Mouse (Mus musculus) cerebellum, adult 2 months (tissue): ENCODE measurements around the gene Adap2. TPM values are rescaled to one million over a fixed set of nuclear protein-coding genes. Genes with fewer than 3 reads are reported as not detected.
A peak's percentile ranks its signal among the peaks of the same experiment; 100 is the strongest.

Experiments
- DNase-seq, 2 experiments: peaks; one replicate each; pipeline ENCODE4 v3.0.0; 2021
- H3K27ac ChIP-seq: fragments of 200-500 bp; 2 replicates; pipeline ENCODE4 v1.5.1; 2012; ENCODE audit warnings: low read length, control low read depth, inconsistent platforms; ENCODE audit not compliant: insufficient read depth
- H3K27me3 ChIP-seq: fragments of 200-500 bp; 2 replicates; pipeline ENCODE4 v1.6.1; 2012; ENCODE audit warnings: inconsistent platforms, mild to moderate bottlenecking, low read length, moderate library complexity; ENCODE audit not compliant: control insufficient read depth, insufficient read depth
- H3K4me1 ChIP-seq: fragments of 200-500 bp; 2 replicates; pipeline ENCODE4 v1.6.1; 2011; ENCODE audit warnings: low read length; ENCODE audit not compliant: control insufficient read depth, insufficient read depth
- H3K4me3 ChIP-seq: fragments of 200-500 bp; replicated peaks from 2 replicates; pipeline ENCODE3; 2011; ENCODE audit warnings: mild to moderate bottlenecking, low read depth, low read length, control low read depth; ENCODE audit not compliant: insufficient read depth
- CTCF ChIP-seq: fragments of 200-500 bp; IDR thresholded peaks from 2 replicates; pipeline ENCODE4 v1.5.1; 2011; ENCODE audit warnings: low read depth, mild to moderate bottlenecking, control low read depth, low read length, moderate library complexity, borderline replicate concordance; ENCODE audit not compliant: insufficient read depth
- POLR2A ChIP-seq: fragments of 200-500 bp; IDR thresholded peaks from 2 replicates; pipeline ENCODE4 v1.6.1; 2011; ENCODE audit warnings: low read length, control low read depth, borderline replicate concordance; ENCODE audit not compliant: insufficient read depth
- WGBS: fragments of 180-500 bp; shearing (Covaris S2); methylation state at CpG from one replicate; pipeline ENCODE4 v1.1.7; 2018; 5-methylcytosine and 5-hydroxymethylcytosine counted together
- polyA plus RNA-seq: library from polyadenylated mRNA; depleted of rRNA; stranded (reverse); fragments of >200 nt; gene quantifications from 2 replicates; pipeline ENCODE4 v1.2.3, GENCODE M21; 2012; rRNA removed

Adap2 gene
- polyA plus RNA-seq: 3.7 and 4.1 TPM in 2 replicates

- peak; percentile 41 to 51 for DNase-seq
- H3K4me1 ChIP-seq: peaks cover 3% of the 10 kb centered on the region; the same call in 1 of the 2 replicates
- H3K27ac ChIP-seq: no peak within 1 kb of the TSS; the same call in 1 of the 2 replicates
- 2% methylated on average over 47 of the region's 47 CpGs for WGBS
- no peak for TF ChIP-seq CTCF
- peaks cover 7% of the 10 kb centered on the region; the same call in 1 of the 2 replicates for H3K27me3 ChIP-seq
- peak within 1 kb of the TSS; percentile 23 for H3K4me3 ChIP-seq
These were observed at the start of gene Adap2 for GRCm38 (mm10) chr11:80153857-80154495. Gene Adap2, plus strand, starts transcription at chr11:80154105.

DNA sequence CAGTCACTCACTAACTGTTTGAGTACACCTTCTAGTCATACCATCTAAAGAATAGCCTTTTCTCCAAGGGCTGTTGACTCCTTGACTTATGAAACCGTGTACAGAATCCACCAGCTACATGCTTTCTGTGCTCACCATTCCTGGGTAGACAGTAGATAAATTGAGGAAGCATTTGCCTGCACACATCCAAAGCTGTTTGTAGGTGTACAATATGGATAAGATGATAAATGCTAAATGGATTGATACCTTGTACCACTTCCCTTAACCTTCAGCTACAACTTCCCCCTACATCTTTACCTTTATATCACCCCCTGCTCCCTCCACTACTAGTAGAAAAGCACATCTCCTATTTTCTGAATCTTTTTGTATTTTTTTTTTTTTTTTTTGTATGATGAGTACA lies 49.5 kb upstream of the Adap2 start:
- no peak overlapping the region for H3K27ac ChIP-seq
- DNase-seq: no peak
- H3K27me3 ChIP-seq: no peaks in the 10 kb centered on the region
- TF ChIP-seq POLR2A: no peak
- TF ChIP-seq CTCF: no peak
- no peaks in the 10 kb centered on the region for H3K4me1 ChIP-seq
- WGBS: 93% methylated on average over 1 of the region's 1 CpGs
- no peak overlapping the region for H3K4me3 ChIP-seq

GRCm38 (mm10) chr11:80116411-80116810 lies 37.5 kb upstream of the Adap2 start:
- no peak overlapping the region for H3K27ac ChIP-seq
- TF ChIP-seq CTCF: no peak
- TF ChIP-seq POLR2A: no peak
- H3K27me3 ChIP-seq: no peaks in the 10 kb centered on the region
- no peaks in the 10 kb centered on the region for H3K4me1 ChIP-seq
- H3K4me3 ChIP-seq: no peak overlapping the region
- 78% methylated on average over 1 of the region's 1 CpGs for WGBS
- DNase-seq: no peak

DNA sequence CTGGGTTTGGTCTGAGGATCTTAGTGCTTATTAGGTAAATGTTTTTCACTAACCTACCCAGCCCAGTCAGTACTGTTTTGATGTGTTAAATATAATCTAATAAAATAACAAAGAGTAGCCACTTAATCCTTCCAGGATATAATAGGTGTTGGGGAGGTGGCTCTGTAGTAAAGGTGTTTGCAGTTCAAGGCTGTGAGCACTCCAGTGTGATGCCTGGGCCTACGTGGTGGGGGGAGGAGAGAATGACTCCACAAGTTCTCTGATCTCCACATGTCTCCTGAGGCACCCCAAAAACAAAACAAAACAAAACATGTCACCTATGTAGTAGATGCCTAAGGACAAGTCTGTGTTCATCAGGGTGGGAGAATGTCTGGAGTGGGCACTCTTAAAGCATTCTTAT lies 21.9 kb upstream of the Adap2 start:
- Histone ChIP-seq H3K27me3 (no peaks in the 10 kb centered on the region), H3K4me3 (no peak overlapping the region), H3K4me1 (no peaks in the 10 kb centered on the region; the same call in 1 of the 2 replicates), H3K27ac (no peak overlapping the region)
- whole genome bisulfite sequencing: 89% methylated on average over 1 of the region's 1 CpGs
- TF ChIP-seq CTCF: no peak
- TF ChIP-seq POLR2A: no peak
- DNase-seq: no peak

GRCm38 (mm10) chr11:80134744-80135143 lies 19.2 kb upstream of the Adap2 start:
- no peaks in the 10 kb centered on the region for H3K27me3 ChIP-seq
- TF ChIP-seq POLR2A: no peak
- no peak for TF ChIP-seq CTCF
- no peak overlapping the region for H3K4me3 ChIP-seq
- DNase-seq: peak in 1 of 2 experiments; percentile 8
- WGBS: 33% methylated on average over 4 of the region's 4 CpGs
- no peaks in the 10 kb centered on the region; the same call in 1 of the 2 replicates for H3K4me1 ChIP-seq
- no peak overlapping the region for H3K27ac ChIP-seq

DNA sequence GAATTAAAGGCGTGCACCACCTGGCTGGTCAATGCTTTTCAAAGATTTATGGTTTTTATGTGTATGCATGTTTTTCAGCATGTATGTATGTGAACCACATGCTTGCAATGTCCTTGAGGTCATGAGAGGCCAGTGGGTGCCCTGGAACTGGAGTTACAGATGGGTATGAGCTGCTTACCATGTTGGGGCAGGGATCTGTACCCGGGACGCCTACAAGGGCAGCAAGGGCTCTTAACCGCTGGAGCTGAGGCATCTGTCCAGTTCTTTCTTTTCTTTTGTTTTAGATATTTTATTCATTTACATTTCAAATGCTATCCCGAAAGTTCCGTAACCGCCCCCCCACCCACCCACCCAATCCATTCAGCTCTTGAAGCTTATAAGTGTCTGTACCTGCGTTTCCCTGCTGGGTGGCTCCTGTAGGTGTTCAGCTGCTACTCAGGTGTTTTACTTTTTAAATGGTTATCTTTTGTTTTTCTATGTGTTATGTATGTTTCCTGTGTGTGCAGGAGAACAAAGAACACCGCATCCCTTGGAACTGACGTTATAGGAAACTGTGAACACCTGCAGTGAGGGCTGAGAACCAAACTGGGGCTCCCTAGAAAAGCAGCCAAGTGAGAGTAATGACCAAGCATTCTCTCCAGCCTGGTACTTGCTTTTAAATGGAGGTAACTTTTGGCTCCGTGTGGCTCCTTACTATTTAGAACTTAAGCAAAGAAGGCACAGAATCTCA lies 17.8 kb upstream of the Adap2 start:
- no peak for TF ChIP-seq CTCF
- TF ChIP-seq POLR2A: no peak
- Histone ChIP-seq H3K27me3 (no peaks in the 10 kb centered on the region), H3K4me1 (no peaks in the 10 kb centered on the region; the same call in 1 of the 2 replicates), H3K27ac (no peak overlapping the region), H3K4me3 (no peak overlapping the region)
- 77% methylated on average over 11 of the region's 11 CpGs for WGBS
- DNase-seq: no peak

- H3K27ac ChIP-seq: no peak overlapping the region
- DNase-seq: peak in 1 of 2 experiments; percentile 6
- WGBS: 81% methylated on average over 13 of the region's 13 CpGs
- H3K4me3 ChIP-seq: no peak overlapping the region
- TF ChIP-seq CTCF (no peak), POLR2A (no peak)
- H3K4me1 ChIP-seq: no peaks in the 10 kb centered on the region; the same call in 1 of the 2 replicates
- H3K27me3 ChIP-seq: no peaks in the 10 kb centered on the region
These were observed 17.1 kb upstream of the Adap2 start for GRCm38 (mm10) chr11:80136786-80137185.

DNA sequence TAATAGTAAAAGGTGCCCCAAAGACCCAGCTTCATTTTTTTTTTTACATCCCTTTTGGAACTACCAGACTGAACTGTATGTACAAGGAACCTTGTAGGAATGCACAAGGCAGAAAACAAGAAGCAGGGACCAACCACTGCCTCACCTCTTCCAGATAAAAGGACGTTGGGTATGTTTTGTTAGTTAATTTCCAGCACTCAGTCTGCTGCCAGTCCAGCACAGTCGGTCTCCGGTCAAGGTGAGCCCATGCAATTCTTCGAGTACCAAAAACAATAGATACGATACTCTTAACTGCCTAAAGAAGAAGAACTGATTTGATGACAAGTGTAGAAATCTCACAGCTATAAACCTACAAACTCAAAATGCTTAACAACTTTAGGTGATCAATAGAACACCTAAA lies 16.1 kb upstream of the Adap2 start:
- Histone ChIP-seq H3K27ac (no peak overlapping the region), H3K4me1 (no peaks in the 10 kb centered on the region; the same call in 1 of the 2 replicates), H3K4me3 (no peak overlapping the region), H3K27me3 (no peaks in the 10 kb centered on the region)
- DNase-seq: no peak
- TF ChIP-seq POLR2A (no peak), CTCF (no peak)
- 92% methylated on average over 5 of the region's 5 CpGs for WGBS
